In genomic region chr12:81484727-81485191, GRCm38 (mm10) we compare ENCODE assay signal across 1 mouse cellular context.
A peak's percentile ranks its signal among the peaks of the same experiment; 100 is the strongest.
TF ChIP-seq lines count a peak whose summit lies in the region.

Gene Cox16, minus strand, starts transcription at chr12:81485127.

TF ChIP-seq in CH12.LX, 34 proteins besides CTCF, POLR2A, EP300 and RAD21 (continued from another document):
- TF ChIP-seq CHD2 (IDR thresholded peaks at IDR 0.05; ENCODE audit: low read length), result no peak; the same call in 1 of the 2 replicates
- no peak for TF ChIP-seq ZKSCAN1 (IDR thresholded peaks at IDR 0.05; ENCODE audit: borderline replicate concordance, low read depth, low read length)
- TF ChIP-seq MXI1 (IDR thresholded peaks at IDR 0.05; ENCODE audit: low read depth, low read length), result peak; percentile 19; the same call in 1 of the 2 replicates
- TF ChIP-seq KAT2A (IDR thresholded peaks at IDR 0.05; ENCODE audit: insufficient replicate concordance, low read length), result peak; percentile 78; the same call in 1 of the 2 replicates
- TF ChIP-seq MAFK (IDR thresholded peaks at IDR 0.05; ENCODE audit: insufficient replicate concordance, low read length), result peak; percentile 76; the same call in 1 of the 2 replicates
- TF ChIP-seq TCF12 (IDR thresholded peaks at IDR 0.05; ENCODE audit: low read depth, low read length), result peak; percentile 77; the same call in 1 of the 2 replicates
- peak; percentile 89 for TF ChIP-seq HCFC1 (IDR thresholded peaks at IDR 0.05; ENCODE audit: low read depth, low read length)
- TF ChIP-seq ZNF384 (IDR thresholded peaks at IDR 0.05; ENCODE audit: low read depth, low read length), result no peak
- TF ChIP-seq ELF1 (IDR thresholded peaks at IDR 0.05; ENCODE audit: low read depth, low read length), result peak; percentile 91
- TF ChIP-seq GABPA (IDR thresholded peaks at IDR 0.05; ENCODE audit: insufficient replicate concordance, low read depth, low read length), result no peak; the same call in 1 of the 2 replicates
- no peak for TF ChIP-seq ETS1 (conservative IDR thresholded peaks at IDR 0.05; ENCODE audit: low read depth, low read length)
